ENCODE assay signal across 12 mouse cellular contexts in genomic region chr2:59601452-59601851, GRCm38 (mm10).
"Had no signal": no experiment of that assay in that cellular context is flagged by ENCODE, and none has a peak within 500 bp of the region (broad histone marks: within the 10 kb centered on the region; RNA-seq: fewer than 3 reads in every experiment).

No protein-coding gene starts in this region.

- DNase-seq: kidney, adult 9 months; kidney, postnatal 36 days; layer of hippocampus, postnatal 36 days; liver, embryonic 13.5 days; liver, postnatal 0 days; lung, postnatal 14 days; right cerebral cortex, postnatal 25 days; thymus, postnatal 36 days had no signal

- H3K27ac ChIP-seq: kidney, postnatal 0 days; liver, embryonic 13.5 days; lung, embryonic 15.5 days; midbrain, embryonic 12.5 days had no signal

- H3K4me3 ChIP-seq: liver, embryonic 13.5 days; lung, embryonic 15.5 days; midbrain, embryonic 12.5 days had no signal

- ATAC-seq: liver, postnatal 0 days; midbrain, embryonic 16.5 days had no signal
